Mouse (Mus musculus) megakaryocyte progenitor cell, adult 5-6 weeks (primary cell): ENCODE measurements around the gene Thnsl1. TPM values are rescaled to one million over a fixed set of nuclear protein-coding genes. Genes with fewer than 3 reads are reported as not detected.

Experiments used
- ATAC-seq: replicated peaks from 2 replicates; pipeline ENCODE4 v1.8.0; 2016; ENCODE audit warnings: mild to moderate bottlenecking, moderate TSS enrichment, inconsistent platforms; ENCODE audit not compliant: poor library complexity
- total RNA-seq, 2 experiments: library from RNA; stranded (forward) in 1 of 2; stranded (reverse) in 1 of 2; fragments of 157-497, 149-512 nt in 1 of 2; fragments of 200-1000 nt in 1 of 2; gene quantifications; 2 replicates each; pipeline versions ENCODE4 v1.2.3 to v1.2.4; 2015 to 2017

Gene Thnsl1
- total RNA-seq (2015) (5.0 and 5.8 TPM in 2 replicates), total RNA-seq (2017) (3.9 and 4.5 TPM in 2 replicates)

- ATAC-seq = peak; percentile 93
These were observed at the start of gene Thnsl1, which contains the start of gene Enkur for GRCm38 (mm10) chr2:21204912-21205830. TSS of gene Thnsl1 (plus strand) at chr2:21205724. TSS of gene Enkur (minus strand) at chr2:21205365.

- ATAC-seq = no peak
These were observed 41.2 kb upstream of the Thnsl1 start for GRCm38 (mm10) chr2:21164296-21164695.

- no peak for ATAC-seq
These were observed 37.6 kb upstream of the Thnsl1 start for GRCm38 (mm10) chr2:21167916-21168315.

- ATAC-seq = no peak
These were observed 32.7 kb upstream of the Thnsl1 start for GRCm38 (mm10) chr2:21172797-21173196.

- ATAC-seq = peak; percentile 80
These were observed 26.4 kb upstream of the Thnsl1 start for GRCm38 (mm10) chr2:21179136-21179535.

- ATAC-seq = peak; percentile 76
These were observed 22.7 kb upstream of the Thnsl1 start for GRCm38 (mm10) chr2:21182811-21183210.

- ATAC-seq = peak; percentile 71
These were observed 17.9 kb upstream of the Thnsl1 start for GRCm38 (mm10) chr2:21187576-21187975.

- no peak for ATAC-seq
These were observed 16.9 kb upstream of the Thnsl1 start for GRCm38 (mm10) chr2:21188610-21189009.

- ATAC-seq = no peak
These were observed 14.3 kb upstream of the Thnsl1 start for GRCm38 (mm10) chr2:21191232-21191631.

- no peak for ATAC-seq
These were observed 10.3 kb upstream of the Thnsl1 start for GRCm38 (mm10) chr2:21195233-21195632.

- ATAC-seq = no peak
These were observed 6.5 kb upstream of the Thnsl1 start for GRCm38 (mm10) chr2:21199051-21199450.

- ATAC-seq = 0 out of 2 replicates have a peak, but pooled peaks have one; percentile 13
These were observed 2.8 kb upstream of the Thnsl1 start for GRCm38 (mm10) chr2:21202754-21203153.

- peak; percentile 68 for ATAC-seq
These were observed 271 bp downstream of the Thnsl1 start for GRCm38 (mm10) chr2:21205831-21206159.

GRCm38 (mm10) chr2:21206278-21206677, 754 bp downstream of the Thnsl1 start:
- ATAC-seq = no peak

GRCm38 (mm10) chr2:21211361-21211760, 5.8 kb downstream of the Thnsl1 start:
- no peak for ATAC-seq

- ATAC-seq = peak; percentile 73
These were observed 8.8 kb downstream of the Thnsl1 start for GRCm38 (mm10) chr2:21214322-21214721.

GRCm38 (mm10) chr2:21215284-21215683, 9.8 kb downstream of the Thnsl1 start:
- ATAC-seq = peak; percentile 71

- ATAC-seq = peak; percentile 46
These were observed 17.2 kb downstream of the Thnsl1 start for GRCm38 (mm10) chr2:21222453-21223384.

GRCm38 (mm10) chr2:21230276-21230675, 24.8 kb downstream of the Thnsl1 start:
- ATAC-seq = no peak

- ATAC-seq = no peak
These were observed 25.6 kb downstream of the Thnsl1 start for GRCm38 (mm10) chr2:21231147-21231546.

GRCm38 (mm10) chr2:21234871-21235648, 29.5 kb downstream of the Thnsl1 start:
- ATAC-seq = no peak
